Mouse (Mus musculus) bone marrow, adult 2 months (tissue): Measurements from ENCODE around the gene Mpv17.

Experiments
- CTCF ChIP-seq: fragments of 200-500 bp; IDR thresholded peaks from 2 replicates; pipeline ENCODE4 v1.5.1; 2011; ENCODE audit warnings: low read length, control low read depth; ENCODE audit not compliant: control insufficient read depth, insufficient read depth
- POLR2A ChIP-seq: fragments of 200-500 bp; IDR thresholded peaks from 2 replicates; pipeline ENCODE4 v1.6.1; 2011; ENCODE audit warnings: low read depth, mild to moderate bottlenecking, control low read depth, low read length, borderline replicate concordance; ENCODE audit not compliant: control insufficient read depth

GRCm38 (mm10) chr5:31192939-31193630, 39.0 kb upstream of the Mpv17 start, which contains the start of the genes Snx17 and Eif2b4:
- peak; percentile 55 for TF ChIP-seq POLR2A
- peak; percentile 75 for TF ChIP-seq CTCF
